Mouse (Mus musculus): ENCODE measurements around the gene Nup54. TPM values are rescaled to one million over a fixed set of nuclear protein-coding genes. Genes with fewer than 3 reads are reported as not detected.

Gene Nup54
- polyA plus RNA-seq, 1 experiment from 2014 or later, result 38.8 TPM

DNA sequence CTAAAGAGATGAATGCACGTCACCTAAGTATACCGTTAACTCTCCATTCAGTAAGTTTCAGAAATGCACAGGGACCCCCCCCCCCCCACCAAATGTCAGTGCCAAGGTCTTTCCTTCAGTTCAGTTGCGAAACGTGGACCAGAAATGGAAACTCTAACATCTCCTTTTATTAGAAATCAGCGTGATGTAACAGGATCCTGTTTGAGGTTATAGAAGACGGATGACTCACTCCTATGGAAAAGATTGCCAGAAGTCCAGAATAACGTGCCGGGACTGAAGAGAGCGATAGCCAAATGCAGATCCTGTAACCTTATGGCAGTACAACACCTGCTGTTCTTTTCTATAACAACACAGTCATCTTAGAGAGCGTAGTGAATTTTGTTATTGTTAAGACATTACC is 66.6 kb downstream of the Nup54 start:
- Histone ChIP-seq H3K4me1 (ENCODE audit: control insufficient read depth, insufficient read depth, low read length) (peaks cover 3% of the 10 kb centered on the region; the same call in 1 of the 2 replicates), H3K27me3 (ENCODE audit: control insufficient read depth, insufficient read depth, low read length) (no peaks in the 10 kb centered on the region), H3K4me2 (ENCODE audit: low read depth, low read length) (no peak overlapping the region), H3K36me3 (ENCODE audit: control insufficient read depth, insufficient read depth) (no peaks in the 10 kb centered on the region), H3K9ac (ENCODE audit: low read length) (no peak overlapping the region), H3K4me3 (ENCODE audit: low read length) (no peak overlapping the region), H3K9me3 (replicated peaks; ENCODE audit: control insufficient read depth, low read length) (no peaks in the 10 kb centered on the region), H3K27ac (ENCODE audit: low read length) (no peak overlapping the region)
- ATAC-seq (replicated peaks; ENCODE audit: extremely low read depth, insufficient read depth, low FRiP score), result peak; percentile 73
- WGBS, result 46% methylated on average over 10 of the region's 10 CpGs

DNA sequence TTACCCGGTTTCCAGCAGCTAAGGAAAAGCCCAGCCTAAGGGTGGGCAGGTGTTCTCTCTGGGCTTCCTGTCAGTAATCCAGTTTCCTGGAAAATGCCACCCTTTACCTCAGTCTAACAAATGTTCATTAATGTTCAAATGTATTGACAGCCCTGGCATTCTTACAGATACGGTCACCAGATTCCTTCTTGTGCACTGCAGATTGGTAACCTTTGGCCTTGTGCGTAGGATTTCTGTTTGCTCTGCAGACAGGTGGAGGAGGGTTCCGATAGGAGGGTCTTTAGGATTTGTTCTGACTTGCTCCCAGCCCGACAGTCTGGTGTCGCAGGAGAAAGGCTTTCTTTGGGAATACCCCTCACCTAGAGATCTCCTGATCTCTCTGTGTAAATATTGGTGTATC is 68.5 kb downstream of the Nup54 start:
- Histone ChIP-seq H3K9ac (ENCODE audit: low read length) (no peak overlapping the region), H3K4me1 (ENCODE audit: control insufficient read depth, insufficient read depth, low read length) (peaks cover 3% of the 10 kb centered on the region; the same call in 1 of the 2 replicates), H3K27ac (ENCODE audit: low read length) (no peak overlapping the region), H3K36me3 (ENCODE audit: control insufficient read depth, insufficient read depth) (no peaks in the 10 kb centered on the region), H3K27me3 (ENCODE audit: control insufficient read depth, insufficient read depth, low read length) (no peaks in the 10 kb centered on the region), H3K4me3 (ENCODE audit: low read length) (no peak overlapping the region), H3K9me3 (replicated peaks; ENCODE audit: control insufficient read depth, low read length) (no peaks in the 10 kb centered on the region), H3K4me2 (ENCODE audit: low read depth, low read length) (no peak overlapping the region)
- 69% methylated on average over 6 of the region's 6 CpGs for WGBS
- ATAC-seq (replicated peaks; ENCODE audit: extremely low read depth, insufficient read depth, low FRiP score), result no peak

Small RNAs within 50 kb of the gene (microRNA-seq; reads per million reads assigned to microRNA genes)
- gene Mir6415, result not detected

Other genes with a start within 250 kb of the Nup54 start
- not detected in 2 replicates for gene U90926, start 219.8 kb downstream of the Nup54 start, polyA plus RNA-seq (2015; fragmentation: Nextera tagmentation; extraction: Ambion mirVana)
- gene Ppef2, start 178.9 kb downstream of the Nup54 start, polyA plus RNA-seq (2015; fragmentation: Nextera tagmentation; extraction: Ambion mirVana), result 0.15 TPM in 1 of 2 replicates, not detected in the other
- 8.4 and 9.3 TPM in 2 replicates for gene Naaa, start 157.0 kb downstream of the Nup54 start, polyA plus RNA-seq (2015; fragmentation: Nextera tagmentation; extraction: Ambion mirVana)
- gene Sdad1, start 124.7 kb downstream of the Nup54 start, polyA plus RNA-seq (2015; fragmentation: Nextera tagmentation; extraction: Ambion mirVana), result 22.0 and 22.2 TPM in 2 replicates
- gene Cxcl9, start 107.1 kb downstream of the Nup54 start, polyA plus RNA-seq (2015; fragmentation: Nextera tagmentation; extraction: Ambion mirVana), result 0.21 and 0.37 TPM in 2 replicates
- gene Art3, start 103.4 kb downstream of the Nup54 start, polyA plus RNA-seq (2015; fragmentation: Nextera tagmentation; extraction: Ambion mirVana), result 71.8 and 92.4 TPM in 2 replicates
- gene Cxcl10, start 86.3 kb downstream of the Nup54 start, polyA plus RNA-seq (2015; fragmentation: Nextera tagmentation; extraction: Ambion mirVana), result 5.5 and 16.5 TPM in 2 replicates
- gene Scarb2, start 71.6 kb upstream of the Nup54 start, polyA plus RNA-seq (2015; fragmentation: Nextera tagmentation; extraction: Ambion mirVana), result 18.3 and 18.7 TPM in 2 replicates
- 0.56 and 0.72 TPM in 2 replicates for gene Fam47e, start 119.8 kb upstream of the Nup54 start, polyA plus RNA-seq (2015; fragmentation: Nextera tagmentation; extraction: Ambion mirVana)
- gene Stbd1, start 167.8 kb upstream of the Nup54 start, polyA plus RNA-seq (2015; fragmentation: Nextera tagmentation; extraction: Ambion mirVana), result 80.8 and 83.7 TPM in 2 replicates
- gene Ccdc158, start 240.1 kb upstream of the Nup54 start, polyA plus RNA-seq (2015; fragmentation: Nextera tagmentation; extraction: Ambion mirVana), result 0.49 and 0.81 TPM in 2 replicates
- 10.7 and 11.7 TPM in 2 replicates for gene Shroom3, start 248.2 kb upstream of the Nup54 start, polyA plus RNA-seq (2015; fragmentation: Nextera tagmentation; extraction: Ambion mirVana)

Data from heart, embryonic 16.5 days (tissue).